Mouse (Mus musculus) ES-Bruce4 (cell line): ENCODE data around the gene Aloxe3. TPM values are rescaled to one million over a fixed set of nuclear protein-coding genes. Genes with fewer than 3 reads are reported as not detected.

Experiments
- H3K27ac ChIP-seq: 2 replicates; pipeline ENCODE4 v1.5.1; 2012; ENCODE audit warnings: low read length, inconsistent platforms; ENCODE audit not compliant: insufficient read depth
- H3K27me3 ChIP-seq: 2 replicates; pipeline ENCODE4 v1.6.1; 2012; ENCODE audit warnings: mild to moderate bottlenecking, low read length, inconsistent platforms; ENCODE audit not compliant: control insufficient read depth, poor library complexity, insufficient read depth, severe bottlenecking
- H3K36me3 ChIP-seq: 2 replicates; pipeline ENCODE4 v1.6.1; 2012; ENCODE audit warnings: inconsistent platforms, mild to moderate bottlenecking, low read length, moderate library complexity; ENCODE audit not compliant: control insufficient read depth, poor library complexity, insufficient read depth, severe bottlenecking
- H3K4me1 ChIP-seq: one replicate; pipeline ENCODE4 v1.8.1; 2011; ENCODE audit warnings: low read length; ENCODE audit not compliant: control insufficient read depth, insufficient read depth
- H3K4me3 ChIP-seq: 2 replicates; pipeline ENCODE4 v1.5.1; 2011; ENCODE audit warnings: low read depth, mild to moderate bottlenecking, low read length
- H3K9ac ChIP-seq: 2 replicates; pipeline ENCODE4 v1.6.1; 2012; ENCODE audit warnings: low read depth, mild to moderate bottlenecking, inconsistent platforms; ENCODE audit not compliant: poor library complexity, severe bottlenecking
- H3K9me3 ChIP-seq: replicated peaks from 2 replicates; pipeline ENCODE4 v1.6.1; 2012; ENCODE audit warnings: mild to moderate bottlenecking, low read length, inconsistent platforms; ENCODE audit not compliant: control insufficient read depth, poor library complexity, insufficient read depth, severe bottlenecking
- CTCF ChIP-seq: IDR thresholded peaks from one replicate; pipeline ENCODE4 v1.8.1; 2011; ENCODE audit warnings: low read depth, low read length
- EP300 ChIP-seq: IDR thresholded peaks from 2 replicates; pipeline ENCODE4 v1.6.1; 2011; ENCODE audit warnings: low read depth, low read length; ENCODE audit not compliant: insufficient read depth
- POLR2A ChIP-seq: IDR thresholded peaks from one replicate; pipeline ENCODE4 v1.8.1; 2011; ENCODE audit warnings: low read length; ENCODE audit not compliant: insufficient read depth
- polyA plus RNA-seq: library from polyadenylated mRNA; stranded (reverse); fragments of >200 nt; gene quantifications from 2 replicates; pipeline ENCODE4 v1.2.4, GENCODE M21; 2011; ENCODE audit warnings: low read depth; ENCODE audit not compliant: missing spikeins, insufficient read depth, insufficient read length

Gene Aloxe3
- polyA plus RNA-seq, 1 experiment, result 2.0 TPM

GRCm38 (mm10) chr11:69147546-69147945 lies 21.9 kb downstream of the Aloxe3 start:
- Histone ChIP-seq H3K9ac (no peak overlapping the region), H3K9me3 (no peaks in the 10 kb centered on the region), H3K36me3 (no peaks in the 10 kb centered on the region), H3K4me1 (no peaks in the 10 kb centered on the region), H3K27ac (no peak overlapping the region), H3K4me3 (no peak overlapping the region), H3K27me3 (no peaks in the 10 kb centered on the region)
- TF ChIP-seq EP300 (no peak), CTCF (no peak), POLR2A (no peak)

- H3K9me3 ChIP-seq, result no peaks in the 10 kb centered on the region
- no peaks in the 10 kb centered on the region for H3K4me1 ChIP-seq
- no peak overlapping the region for H3K4me3 ChIP-seq
- H3K27me3 ChIP-seq, result no peaks in the 10 kb centered on the region
- H3K9ac ChIP-seq, result no peak overlapping the region
- no peaks in the 10 kb centered on the region for H3K36me3 ChIP-seq
- no peak for TF ChIP-seq CTCF
- no peak for TF ChIP-seq EP300
- no peak for TF ChIP-seq POLR2A
- no peak overlapping the region for H3K27ac ChIP-seq
These were observed 22.8 kb downstream of the Aloxe3 start for GRCm38 (mm10) chr11:69148451-69148960.

- TF ChIP-seq POLR2A, result no peak
- no peaks in the 10 kb centered on the region for H3K36me3 ChIP-seq
- no peak overlapping the region for H3K9ac ChIP-seq
- no peaks in the 10 kb centered on the region for H3K27me3 ChIP-seq
- no peaks in the 10 kb centered on the region for H3K9me3 ChIP-seq
- H3K4me1 ChIP-seq, result no peaks in the 10 kb centered on the region
- H3K4me3 ChIP-seq, result no peak overlapping the region
- H3K27ac ChIP-seq, result no peak overlapping the region
These were observed 24.0 kb downstream of the Aloxe3 start for GRCm38 (mm10) chr11:69149728-69150127.

- H3K27me3 ChIP-seq, result no peaks in the 10 kb centered on the region
These were observed 24.7 kb downstream of the Aloxe3 start for GRCm38 (mm10) chr11:69150444-69150843.

GRCm38 (mm10) chr11:69151004-69151403 lies 25.3 kb downstream of the Aloxe3 start:
- Histone ChIP-seq H3K9ac (peak overlapping the region; percentile 21), H3K27ac (no peak overlapping the region), H3K4me1 (no peaks in the 10 kb centered on the region), H3K27me3 (no peaks in the 10 kb centered on the region), H3K36me3 (no peaks in the 10 kb centered on the region), H3K4me3 (peak overlapping the region; percentile 54), H3K9me3 (no peaks in the 10 kb centered on the region)
- no peak for TF ChIP-seq EP300
- TF ChIP-seq POLR2A, result no peak
- no peak for TF ChIP-seq CTCF

More at GRCm38 (mm10) chr11:69150444-69150843, 24.7 kb downstream of the Aloxe3 start:
- TF ChIP-seq CTCF (peak; percentile 44), EP300 (no peak), POLR2A (no peak)
- H3K9ac ChIP-seq, result peak overlapping the region; percentile 21
- no peaks in the 10 kb centered on the region for H3K4me1 ChIP-seq
- peak overlapping the region; percentile 54 for H3K4me3 ChIP-seq
- no peaks in the 10 kb centered on the region for H3K9me3 ChIP-seq
- H3K36me3 ChIP-seq, result no peaks in the 10 kb centered on the region
- no peak overlapping the region for H3K27ac ChIP-seq

- Histone ChIP-seq H3K27ac (no peak overlapping the region), H3K9ac (no peak overlapping the region), H3K36me3 (no peaks in the 10 kb centered on the region), H3K4me3 (no peak overlapping the region), H3K27me3 (no peaks in the 10 kb centered on the region), H3K4me1 (no peaks in the 10 kb centered on the region), H3K9me3 (no peaks in the 10 kb centered on the region)
- TF ChIP-seq CTCF, result no peak
- TF ChIP-seq POLR2A, result no peak
- TF ChIP-seq EP300, result no peak
These were observed 28.1 kb downstream of the Aloxe3 start for GRCm38 (mm10) chr11:69153831-69154230.
